Mouse (Mus musculus) heart, postnatal 0 days (tissue): ENCODE results near the gene Rad51ap1. TPM values are rescaled to one million over a fixed set of nuclear protein-coding genes. Genes with fewer than 3 reads are reported as not detected.

ENCODE experiments used
- ATAC-seq: fragments of 200-750 bp; cut with Nextera tagmentation; 2 replicates; pipeline ENCODE4 v1.8.0; 2017; ENCODE audit warnings: low read depth, moderate number of reproducible peaks, moderate library complexity; ENCODE audit not compliant: insufficient read depth
- DNase-seq: peaks from one replicate; pipeline ENCODE4 v3.0.0-alpha.2; 2016; ENCODE audit warnings: low spot score
- H3K27ac ChIP-seq: fragments of 300-500 bp; sonication (generic); 2 replicates; pipeline ENCODE4 v1.5.1; 2014; ENCODE audit warnings: low read depth, mild to moderate bottlenecking
- H3K27me3 ChIP-seq: fragments of 300-500 bp; sonication (generic); 2 replicates; pipeline ENCODE4 v1.6.1; 2014; ENCODE audit warnings: low read length, mixed read lengths; ENCODE audit not compliant: control insufficient read depth, insufficient read depth
- H3K36me3 ChIP-seq: fragments of 300-500 bp; sonication (generic); replicated peaks from 2 replicates; pipeline ENCODE4 v1.6.1; 2014; ENCODE audit warnings: low read length, mixed read lengths; ENCODE audit not compliant: control insufficient read depth, insufficient read depth
- H3K4me1 ChIP-seq: fragments of 300-500 bp; sonication (generic); 2 replicates; pipeline ENCODE4 v1.6.1; 2014; ENCODE audit warnings: antibody characterized with exemption; ENCODE audit not compliant: control insufficient read depth, insufficient read depth
- H3K4me2 ChIP-seq: fragments of 300-500 bp; sonication (generic); 2 replicates; pipeline ENCODE4 v1.6.1; 2014; ENCODE audit warnings: low read depth, mild to moderate bottlenecking, low read length, moderate library complexity
- H3K4me3 ChIP-seq: fragments of 300-500 bp; sonication (generic); 2 replicates; pipeline ENCODE4 v1.5.1; 2014; ENCODE audit warnings: low read depth, low read length
- H3K9ac ChIP-seq: fragments of 300-500 bp; sonication (generic); replicated peaks from 2 replicates; pipeline ENCODE4 v1.6.1; 2014; ENCODE audit warnings: low read depth, low read length, mixed read lengths
- H3K9me3 ChIP-seq: fragments of 300-500 bp; sonication (generic); replicated peaks from 2 replicates; pipeline ENCODE4 v1.6.1; 2016; ENCODE audit warnings: low read length; ENCODE audit not compliant: control insufficient read depth
- CTCF ChIP-seq: IDR thresholded peaks from 2 replicates; pipeline ENCODE4 v1.5.1; 2016; ENCODE audit warnings: antibody characterized with exemption, control low read depth, low read depth
- EP300 ChIP-seq: IDR thresholded peaks from 2 replicates; pipeline ENCODE4 v1.6.1; 2016; ENCODE audit warnings: antibody characterized with exemption, low read depth
- WGBS: fragments of 180-500 bp; shearing (Covaris S2); extraction: QIAGEN DNeasy Blood & Tissue Kit; methylation state at CpG from one replicate; pipeline ENCODE4 v1.1.7; 2014; 5-methylcytosine and 5-hydroxymethylcytosine counted together
- polyA plus RNA-seq: library from polyadenylated mRNA; unstranded; fragments of >200 nt; fragmentation: Nextera tagmentation; extraction: Ambion mirVana; gene quantifications from 2 replicates; pipeline ENCODE4 v1.2.1, GENCODE M21; 2015
- total RNA-seq: library from RNA; depleted of rRNA; stranded (reverse); fragments of >200 nt; gene quantifications from 2 replicates; pipeline ENCODE4 v1.2.3, GENCODE M21; 2014; ENCODE audit warnings: low replicate concordance

Rad51ap1 gene
- total and polyA plus RNA-seq, 2 experiments from 2014 or later, result 9.5 to 12.9 TPM

DNA sequence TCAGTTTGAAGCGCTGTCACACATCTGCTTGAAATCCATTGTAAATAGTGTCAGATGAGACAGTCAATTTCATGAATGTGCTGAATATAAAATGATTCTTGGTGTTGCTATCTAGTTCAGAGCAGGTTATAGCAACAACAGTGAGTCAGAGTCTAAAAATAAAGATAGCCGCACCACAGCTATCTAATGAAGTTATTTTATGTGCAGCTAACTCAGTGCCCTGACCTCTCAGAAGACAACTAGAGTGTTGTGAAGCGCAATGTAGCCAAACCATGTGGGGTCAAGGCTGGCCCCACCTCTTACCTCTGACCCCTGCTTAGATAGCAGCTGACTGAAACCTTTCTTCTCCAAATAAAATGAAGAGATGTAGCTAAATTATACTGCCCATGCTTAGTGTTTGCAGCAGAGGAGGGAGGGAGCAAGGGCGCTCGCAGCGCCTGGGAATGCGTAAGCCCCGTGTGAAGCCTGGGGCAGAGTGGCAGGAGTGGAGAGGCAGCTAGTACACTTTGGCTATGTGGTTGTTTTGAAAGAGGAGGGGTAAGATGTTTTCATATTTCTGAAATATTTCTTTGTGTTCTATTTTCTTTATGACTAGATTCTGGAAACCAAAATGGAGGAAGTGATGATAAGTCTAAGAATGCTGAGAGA, 22.1 kb upstream of the Rad51ap1 start:
- WGBS, result 46% methylated on average over 8 of the region's 8 CpGs
- TF ChIP-seq EP300 (no peak), CTCF (no peak)
- H3K4me1 ChIP-seq, result peaks cover 4% of the 10 kb centered on the region; the same call in 1 of the 2 replicates
- H3K9me3 ChIP-seq, result no peaks in the 10 kb centered on the region
- H3K4me3 ChIP-seq, result no peak overlapping the region
- no peaks in the 10 kb centered on the region for H3K27me3 ChIP-seq
- H3K4me2 ChIP-seq, result no peak overlapping the region
- ATAC-seq (peak; percentile 90), DNase-seq (peak; percentile 81)
- peaks cover 19% of the 10 kb centered on the region for H3K36me3 ChIP-seq
- H3K9ac ChIP-seq, result no peak overlapping the region
- H3K27ac ChIP-seq, result peak overlapping the region; percentile 85

- H3K9ac ChIP-seq, result no peak overlapping the region
- H3K4me1 ChIP-seq, result no peaks in the 10 kb centered on the region
- no peaks in the 10 kb centered on the region for H3K9me3 ChIP-seq
- no peak overlapping the region for H3K27ac ChIP-seq
- 8% methylated on average over 10 of the region's 10 CpGs for WGBS
- TF ChIP-seq EP300 (no peak), CTCF (peak; percentile 92)
- H3K4me2 ChIP-seq, result no peak overlapping the region
- H3K4me3 ChIP-seq, result no peak overlapping the region
- no peak for ATAC-seq
- H3K36me3 ChIP-seq, result peaks cover 36% of the 10 kb centered on the region
- H3K27me3 ChIP-seq, result no peaks in the 10 kb centered on the region
- DNase-seq, result peak; percentile 60
Measured at GRCm38 (mm10) chr6:126955734-126956133, 16.3 kb upstream of the Rad51ap1 start.

DNA sequence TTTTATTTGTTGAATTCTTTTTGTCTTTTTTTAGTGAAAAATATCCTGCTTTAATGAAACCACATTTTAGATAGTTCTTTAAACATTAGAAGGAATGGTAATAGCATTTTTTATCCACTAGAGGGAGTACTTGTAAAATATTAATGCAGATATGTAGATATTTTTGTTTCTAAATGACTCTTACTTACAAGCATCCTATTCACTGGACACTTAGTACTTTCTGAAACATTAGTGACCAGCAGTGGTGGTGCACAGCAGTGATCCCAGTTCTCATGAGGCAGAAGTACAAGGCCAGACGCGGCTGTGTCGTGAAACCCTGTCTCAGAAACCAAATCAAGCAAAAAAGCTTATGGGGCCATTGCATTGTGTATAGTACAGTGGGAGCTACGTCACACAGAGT, 8.9 kb upstream of the Rad51ap1 start:
- ATAC-seq (no peak), DNase-seq (peak; percentile 41)
- 92% methylated on average over 4 of the region's 4 CpGs for WGBS
- Histone ChIP-seq H3K9ac (no peak overlapping the region), H3K9me3 (no peaks in the 10 kb centered on the region), H3K4me1 (no peaks in the 10 kb centered on the region), H3K4me3 (no peak overlapping the region), H3K27me3 (no peaks in the 10 kb centered on the region), H3K27ac (no peak overlapping the region), H3K4me2 (no peak overlapping the region), H3K36me3 (peaks cover 67% of the 10 kb centered on the region)
- TF ChIP-seq CTCF, result peak; percentile 37
- no peak for TF ChIP-seq EP300

GRCm38 (mm10) chr6:126940451-126940850, 1.1 kb upstream of the Rad51ap1 start:
- WGBS, result 3% methylated on average over 5 of the region's 5 CpGs
- TF ChIP-seq CTCF, result no peak; the same call in 1 of the 2 replicates
- no peak for TF ChIP-seq EP300
- ATAC-seq (no peak), DNase-seq (peak; percentile 11)
- Histone ChIP-seq H3K27ac (0 out of 2 replicates have a peak overlapping the region, but pooled peaks have one; percentile 61), H3K4me2 (peak overlapping the region; percentile 87), H3K4me3 (peak overlapping the region; percentile 71), H3K27me3 (no peaks in the 10 kb centered on the region), H3K9ac (0 out of 2 replicates have a peak overlapping the region, but pooled peaks have one; percentile 71), H3K36me3 (peaks cover 33% of the 10 kb centered on the region), H3K4me1 (peaks cover 20% of the 10 kb centered on the region), H3K9me3 (no peaks in the 10 kb centered on the region)

DNA sequence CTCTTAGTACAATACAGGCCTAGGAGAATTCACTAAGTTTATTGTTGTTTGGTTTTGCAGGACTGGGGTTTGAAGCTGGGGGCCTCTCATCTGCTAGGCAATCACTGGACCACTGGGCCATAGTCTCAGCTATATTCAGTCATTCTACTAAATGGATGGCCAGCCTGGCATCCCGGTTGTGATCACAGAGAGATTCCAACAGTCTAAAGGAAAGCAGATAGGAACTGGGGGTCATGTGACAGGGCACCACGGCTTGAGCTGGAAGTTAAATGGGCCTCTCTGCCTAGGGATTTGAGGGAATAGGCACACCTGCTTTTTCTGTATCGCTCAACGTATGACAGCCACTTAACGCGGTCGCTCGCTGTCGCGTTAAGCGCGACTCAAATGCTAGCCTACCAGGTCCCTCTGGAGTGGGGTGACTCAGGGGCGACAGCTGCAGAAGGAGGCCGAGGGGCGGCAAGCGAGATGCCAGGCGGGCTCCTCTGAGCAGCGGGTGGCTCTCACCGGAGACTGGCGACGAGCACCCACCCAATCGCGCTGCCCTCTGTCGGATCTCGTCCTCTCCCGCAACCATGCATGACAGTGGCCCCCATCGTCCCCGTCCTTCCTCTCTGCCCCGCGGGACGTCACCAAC, 417 bp downstream of the Rad51ap1 start:
- H3K9me3 ChIP-seq, result no peaks in the 10 kb centered on the region
- peaks cover 29% of the 10 kb centered on the region for H3K36me3 ChIP-seq
- peak overlapping the region; percentile 71 for H3K4me3 ChIP-seq
- no peaks in the 10 kb centered on the region for H3K27me3 ChIP-seq
- peak overlapping the region; percentile 71 for H3K9ac ChIP-seq
- ATAC-seq (peak; percentile 13), DNase-seq (no peak)
- TF ChIP-seq CTCF, result no peak
- no peak for TF ChIP-seq EP300
- H3K27ac ChIP-seq, result peak overlapping the region; percentile 10; the same call in 1 of the 2 replicates
- WGBS, result under 1% methylated on average over 31 of the region's 31 CpGs
- peak overlapping the region; percentile 87 for H3K4me2 ChIP-seq
- H3K4me1 ChIP-seq, result peaks cover 20% of the 10 kb centered on the region
